Mouse (Mus musculus) G1E (cell line): ENCODE results near the gene AK157302. TPM values are rescaled to one million over a fixed set of nuclear protein-coding genes. Genes with fewer than 3 reads are reported as not detected.
"Not testable (repeated sequence)": the region's sequence is repeated elsewhere in the genome, so short reads cannot be mapped to it uniquely, and the experiment has no call there.

ENCODE experiments used
- ATAC-seq: 2 replicates; pipeline ENCODE4 v1.8.0; 2016; ENCODE audit warnings: mild to moderate bottlenecking; ENCODE audit not compliant: insufficient number of reproducible peaks, poor library complexity, low FRiP score, severe bottlenecking; ENCODE audit errors: extremely low read depth
- DNase-seq: peaks from one replicate; pipeline ENCODE4 v3.0.0; 2012; ENCODE audit warnings: low spot score
- H3K27me3 ChIP-seq: 2 replicates; pipeline ENCODE4 v1.6.1; 2012; ENCODE audit warnings: mild to moderate bottlenecking, low read length, inconsistent platforms; ENCODE audit not compliant: insufficient read depth
- H3K36me3 ChIP-seq: replicated peaks from 2 replicates; pipeline ENCODE3; 2012; ENCODE audit warnings: mild to moderate bottlenecking, inconsistent platforms
- H3K4me1 ChIP-seq: 2 replicates; pipeline ENCODE4 v1.6.1; 2012; ENCODE audit warnings: low read depth, low read length, inconsistent platforms, mixed read lengths; ENCODE audit not compliant: insufficient read depth
- H3K4me3 ChIP-seq: 2 replicates; pipeline ENCODE4 v1.5.1; 2012; ENCODE audit warnings: low read depth, mild to moderate bottlenecking, inconsistent platforms, low read length, moderate library complexity, mixed read lengths
- H3K9me3 ChIP-seq: replicated peaks from 2 replicates; pipeline ENCODE4 v1.6.1; 2012; ENCODE audit warnings: inconsistent platforms
- CTCF ChIP-seq: IDR thresholded peaks from 2 replicates; pipeline ENCODE4 v1.5.1; 2012; ENCODE audit warnings: low read depth, low read length, inconsistent platforms, mixed read lengths
- GATA1 ChIP-seq: IDR thresholded peaks from 2 replicates; pipeline ENCODE4 v1.6.1; 2012; ENCODE audit warnings: borderline replicate concordance, low read length, inconsistent platforms, mixed read lengths
- GATA2 ChIP-seq: IDR thresholded peaks from 2 replicates; pipeline ENCODE4 v1.6.1; 2012; ENCODE audit warnings: low read depth, low read length, inconsistent platforms, borderline replicate concordance
- POLR2AphosphoS5 ChIP-seq: IDR thresholded peaks from 2 replicates; pipeline ENCODE4 v1.6.1; 2012; ENCODE audit warnings: low read depth, low read length, inconsistent platforms; ENCODE audit not compliant: insufficient replicate concordance
- TAL1 ChIP-seq: conservative IDR thresholded peaks from 2 replicates; pipeline ENCODE4 v1.6.1; 2012; ENCODE audit warnings: low read depth, low read length, inconsistent platforms, mixed read lengths
- polyA plus RNA-seq: library from polyadenylated mRNA; stranded (reverse); fragments of >175 nt; gene quantifications from 2 replicates; pipeline ENCODE4 v1.2.3, GENCODE M21; 2012
- total RNA-seq, 2 experiments: library from RNA; stranded (forward) in 1 of 2; stranded (reverse) in 1 of 2; fragments of 200-1000 nt in 1 of 2; fragments of >200 nt in 1 of 2; fragmentation: Nextera tagmentation in 1 of 2; gene quantifications; 2 replicates each; pipeline ENCODE4 v1.2.3; 2014 to 2017

AK157302 gene
- total and polyA plus RNA-seq, 3 experiments = 0.07 to 1.7 (median 0.22) TPM

- no peak for TF ChIP-seq POLR2AphosphoS5
- TF ChIP-seq CTCF = no peak
- TF ChIP-seq GATA1 = no peak
- TF ChIP-seq GATA2 = no peak
- TF ChIP-seq TAL1 = no peak
- DNase-seq (no peak), ATAC-seq (no peak)
- peaks cover 11% of the 10 kb centered on the region for H3K27me3 ChIP-seq
- no peak overlapping the region for H3K4me3 ChIP-seq
- no peaks in the 10 kb centered on the region for H3K4me1 ChIP-seq
- no peaks in the 10 kb centered on the region for H3K36me3 ChIP-seq
- 0 out of 2 replicates have a peak, but pooled peaks cover 2% of the 10 kb centered on the region for H3K9me3 ChIP-seq
Measured at GRCm38 (mm10) chr13:21486881-21487280, 8.1 kb upstream of the AK157302 start.

GRCm38 (mm10) chr13:21492847-21493246, 2.2 kb upstream of the AK157302 start:
- ATAC-seq = no peak

GRCm38 (mm10) chr13:21501182-21501581, 6.2 kb downstream of the AK157302 start, which contains the start of gene Gm11273:
Gene Gm11273 (minus strand): TSS chr13:21501418.
- H3K27me3 ChIP-seq, H3K9me3 ChIP-seq, DNase-seq, ATAC-seq, H3K36me3 ChIP-seq, H3K4me3 ChIP-seq, H3K4me1 ChIP-seq: not testable (repeated sequence)

More at GRCm38 (mm10) chr13:21492847-21493246, 2.2 kb upstream of the AK157302 start:
- no peaks in the 10 kb centered on the region for H3K4me1 ChIP-seq
- H3K4me3 ChIP-seq = no peak overlapping the region
- no peak for TF ChIP-seq TAL1
- TF ChIP-seq GATA2 = no peak
- no peak for TF ChIP-seq CTCF
- TF ChIP-seq POLR2AphosphoS5 = no peak
- TF ChIP-seq GATA1 = no peak
- H3K9me3 ChIP-seq = no peaks in the 10 kb centered on the region
- no peak for DNase-seq
- H3K27me3 ChIP-seq = peaks cover 2% of the 10 kb centered on the region; the same call in 1 of the 2 replicates
- H3K36me3 ChIP-seq = no peaks in the 10 kb centered on the region

GRCm38 (mm10) chr13:21502296-21502695, 7.3 kb downstream of the AK157302 start:
- Histone ChIP-seq H3K9me3 (no peaks in the 10 kb centered on the region), H3K27me3 (peaks cover 4% of the 10 kb centered on the region), H3K4me1 (peaks cover 4% of the 10 kb centered on the region), H3K36me3 (no peaks in the 10 kb centered on the region), H3K4me3 (no peak overlapping the region)
- no peak for ATAC-seq
- no peak for DNase-seq
- TF ChIP-seq CTCF (no peak), GATA1 (no peak), TAL1 (no peak), POLR2AphosphoS5 (no peak), GATA2 (no peak)

GRCm38 (mm10) chr13:21506221-21506649, 11.2 kb downstream of the AK157302 start:
- peak overlapping the region; percentile 76 for H3K4me3 ChIP-seq
- H3K9me3 ChIP-seq = no peaks in the 10 kb centered on the region
- TF ChIP-seq TAL1 (no peak), POLR2AphosphoS5 (no peak), GATA1 (no peak), CTCF (no peak), GATA2 (no peak)
- ATAC-seq (peak; percentile 96), DNase-seq (peak; percentile 86)
- H3K4me1 ChIP-seq = peaks cover 4% of the 10 kb centered on the region
- H3K36me3 ChIP-seq = no peaks in the 10 kb centered on the region
- H3K27me3 ChIP-seq = no peaks in the 10 kb centered on the region

- DNase-seq (no peak), ATAC-seq (no peak)
- H3K9me3 ChIP-seq = no peaks in the 10 kb centered on the region
- H3K4me1 ChIP-seq = peaks cover 13% of the 10 kb centered on the region
- H3K36me3 ChIP-seq = peaks cover 22% of the 10 kb centered on the region
- TF ChIP-seq POLR2AphosphoS5 (no peak), CTCF (no peak), TAL1 (no peak), GATA1 (no peak), GATA2 (no peak)
- peak overlapping the region; percentile 82 for H3K4me3 ChIP-seq
- no peaks in the 10 kb centered on the region for H3K27me3 ChIP-seq
Measured at GRCm38 (mm10) chr13:21530136-21530535, 35.1 kb downstream of the AK157302 start.

GRCm38 (mm10) chr13:21530781-21531201, 35.8 kb downstream of the AK157302 start, which contains the start of gene Zkscan8:
Gene Zkscan8 (minus strand): TSS chr13:21531120.
- H3K36me3 ChIP-seq = peaks cover 17% of the 10 kb centered on the region
- H3K4me1 ChIP-seq = peaks cover 13% of the 10 kb centered on the region
- no peaks in the 10 kb centered on the region for H3K9me3 ChIP-seq
- H3K4me3 ChIP-seq = peak within 1 kb of the TSS; percentile 82
- TF ChIP-seq POLR2AphosphoS5 = no peak
- no peak for TF ChIP-seq GATA2
- DNase-seq (peak; percentile 78), ATAC-seq (peak; percentile 93)
- H3K27me3 ChIP-seq = no peaks in the 10 kb centered on the region
